In genomic region chr8:74851837-74852236, GRCm38 (mm10) we compare ENCODE assay signal across 10 mouse cellular contexts. TPM values are rescaled to one million over a fixed set of nuclear protein-coding genes. Genes with fewer than 3 reads are reported as not detected.
A peak's percentile ranks its signal among the peaks of the same experiment; 100 is the strongest.
DNase-seq lines count a peak whose midpoint lies in the region; ATAC-seq and TF ChIP-seq lines count a peak whose summit lies in the region.
"Had no signal": no experiment of that assay in that cellular context is flagged by ENCODE, and none has a peak within 500 bp of the region (broad histone marks: within the 10 kb centered on the region; RNA-seq: fewer than 3 reads in every experiment).

No protein-coding gene starts in this region.

- no peaks in the 10 kb centered on the region for H3K9me3 ChIP-seq in intestine, embryonic 16.5 days (ENCODE audit: control insufficient read depth, low read length)
- no peaks in the 10 kb centered on the region for H3K9me3 ChIP-seq in intestine, postnatal 0 days (ENCODE audit: control insufficient read depth)
- H3K9me3 ChIP-seq: heart, embryonic 13.5 days had no signal

- H3K9ac ChIP-seq in intestine, embryonic 16.5 days (ENCODE audit: low read depth, low read length), result no peak overlapping the region
- no peak overlapping the region for H3K9ac ChIP-seq in intestine, postnatal 0 days (ENCODE audit: low read depth, low read length)
- H3K9ac ChIP-seq: heart, embryonic 13.5 days had no signal

- intact Hi-C loops in left cerebral cortex, postnatal 10 days (cut with DNase I), result loop anchor here (2.0 kb wide), 1 partner anchor 1497 kb away; no protein-coding TSS in a partner anchor

- H3K27me3 ChIP-seq in intestine, embryonic 16.5 days (replicated peaks; ENCODE audit: control insufficient read depth, insufficient read depth, low read length), result no peaks in the 10 kb centered on the region
- no peaks in the 10 kb centered on the region for H3K27me3 ChIP-seq in intestine, postnatal 0 days (replicated peaks; ENCODE audit: control insufficient read depth, insufficient read depth, low read length)
- H3K27me3 ChIP-seq in thymus, adult 2 months (ENCODE audit: control insufficient read depth, insufficient read depth, low read length), result no peaks in the 10 kb centered on the region

- peak; percentile 14 for DNase-seq in thymus, postnatal 4 days
- no peak for DNase-seq in thymus, adult 2 months
- DNase-seq in hindlimb bud, embryonic 11.5 days (ENCODE audit: extremely low spot score, low read depth, low spot score), result peak; percentile 26
- DNase-seq in layer of hippocampus, adult 18-20 months (ENCODE audit: low spot score in 2 of 2), result no peak
- no peak for DNase-seq in left cerebral cortex, postnatal 10 days (ENCODE audit: extremely low spot score in 1 of 2, low spot score in 2 of 2)

- no peak for TF ChIP-seq POLR2A in thymus, adult 2 months (IDR thresholded peaks at IDR 0.05; ENCODE audit: control insufficient read depth, extremely low read depth, insufficient read depth, low read length, poor library complexity)

- no peak for TF ChIP-seq CTCF in intestine, postnatal 0 days (IDR thresholded peaks at IDR 0.05; ENCODE audit: low read depth)
- no peak for TF ChIP-seq CTCF in thymus, adult 2 months (IDR thresholded peaks at IDR 0.05; ENCODE audit: borderline replicate concordance, control insufficient read depth, extremely low read depth, insufficient read depth, low read length, poor library complexity)

- H3K4me1 ChIP-seq in intestine, embryonic 16.5 days (ENCODE audit: control insufficient read depth, insufficient read depth, low read length), result no peaks in the 10 kb centered on the region
- no peaks in the 10 kb centered on the region for H3K4me1 ChIP-seq in intestine, postnatal 0 days (replicated peaks; ENCODE audit: control insufficient read depth, insufficient read depth, low read length)
- no peaks in the 10 kb centered on the region for H3K4me1 ChIP-seq in thymus, adult 2 months (replicated peaks; ENCODE audit: control insufficient read depth, insufficient read depth, low read length)
- H3K4me1 ChIP-seq: heart, embryonic 13.5 days had no signal

- no peak overlapping the region for H3K4me2 ChIP-seq in intestine, embryonic 16.5 days (ENCODE audit: low read depth, low read length)
- H3K4me2 ChIP-seq in intestine, postnatal 0 days (replicated peaks; ENCODE audit: low read depth), result no peak overlapping the region
- H3K4me2 ChIP-seq: heart, embryonic 13.5 days had no signal

- no peaks in the 10 kb centered on the region for H3K36me3 ChIP-seq in intestine, embryonic 16.5 days (ENCODE audit: control insufficient read depth, insufficient read depth, low read length)
- H3K36me3 ChIP-seq in intestine, postnatal 0 days (ENCODE audit: control insufficient read depth, insufficient read depth), result no peaks in the 10 kb centered on the region
- no peaks in the 10 kb centered on the region for H3K36me3 ChIP-seq in thymus, adult 2 months (ENCODE audit: control insufficient read depth, insufficient read depth, low read length)
- H3K36me3 ChIP-seq: heart, embryonic 13.5 days had no signal

- 14% methylated on average over 3 of the region's 3 CpGs for WGBS in intestine, embryonic 16.5 days
- WGBS in intestine, postnatal 0 days, result 15% methylated on average over 3 of the region's 3 CpGs
- 18% methylated on average over 3 of the region's 3 CpGs for WGBS in thymus, adult 2 months

- peak; percentile 58; the same call in 1 of the 2 replicates for ATAC-seq in intestine, embryonic 16.5 days
- no peak for ATAC-seq in intestine, postnatal 0 days
- ATAC-seq: Patski had no signal

- no peak overlapping the region for H3K27ac ChIP-seq in intestine, embryonic 16.5 days (ENCODE audit: low read length)
- H3K27ac ChIP-seq in intestine, postnatal 0 days (ENCODE audit: low read depth, low read length), result no peak overlapping the region
- no peak overlapping the region for H3K27ac ChIP-seq in thymus, adult 2 months (ENCODE audit: control insufficient read depth, insufficient read depth, low read length)
- H3K27ac ChIP-seq: heart, embryonic 13.5 days; macrophage had no signal

- no peak overlapping the region for H3K4me3 ChIP-seq in intestine, embryonic 16.5 days (ENCODE audit: low read length)
- no peak overlapping the region for H3K4me3 ChIP-seq in intestine, postnatal 0 days (ENCODE audit: low read depth, low read length)
- no peak overlapping the region for H3K4me3 ChIP-seq in thymus, adult 2 months (ENCODE audit: control insufficient read depth, insufficient read depth, low read length)
- H3K4me3 ChIP-seq: heart, embryonic 13.5 days had no signal

RNA-seq across cellular contexts. Expression of gene Isx, which starts 21.1 kb away (rescaled TPM):
- 101 and 109 TPM in 2 replicates for polyA plus RNA-seq in intestine, embryonic 16.5 days (2015; fragmentation: Nextera tagmentation; extraction: Ambion mirVana)
- polyA plus RNA-seq in intestine, postnatal 0 days (2015; fragmentation: Nextera tagmentation; extraction: Ambion mirVana), result 69.9 and 77.0 TPM in 2 replicates
- 0.08 TPM in 1 of 2 replicates, not detected in the other for polyA plus RNA-seq in thymus, adult 2 months (2012; rRNA removed)
- not detected for total RNA-seq in layer of hippocampus, adult 18-20 months (2021)
- total RNA-seq in left cerebral cortex, postnatal 10 days (2021), result not detected
- polyA plus RNA-seq: heart, embryonic 13.5 days; macrophage; Patski had no signal

Comparison
In these comparisons a context has a peak if more than half of its experiments do, and no peak if none do; other contexts are left out.
1. DNase-seq: peak in thymus, postnatal 4 days (single experiment) and hindlimb bud, embryonic 11.5 days (single experiment); none in thymus, adult 2 months (single experiment), layer of hippocampus, adult 18-20 months (0 of 2) and left cerebral cortex, postnatal 10 days (0 of 2).
2. RNA of gene Isx, which starts 21.1 kb away (polyA plus RNA-seq): 101 to 109 TPM in intestine, embryonic 16.5 days and 69.9 to 77.0 TPM in intestine, postnatal 0 days; 0.08 TPM in thymus, adult 2 months; every median in the first group is over 10 times any median in the second.